Mouse (Mus musculus) adrenal gland (tissue): ENCODE data around the gene Ezr.
"Not testable (repeated sequence)": the region's sequence is repeated elsewhere in the genome, so short reads cannot be mapped to it uniquely, and the experiment has no call there.

Source experiments
- intact Hi-C: fragments of 180-260 bp; cut with DNase I; formaldehyde crosslinking; loops from one replicate; pipeline ENCODE4 v1.15.1; 2025

Gene Ezr

GRCm38 (mm10) chr17:6729244-6729742 lies 53.3 kb downstream of the Ezr start:
- intact Hi-C loops = no loop called here

- intact Hi-C loops = no loop called here
Observed at GRCm38 (mm10) chr17:6727996-6728610, 54.5 kb downstream of the Ezr start.

GRCm38 (mm10) chr17:6713944-6714343 lies 68.6 kb downstream of the Ezr start:
- intact Hi-C loops = not testable (repeated sequence)

- intact Hi-C loops = not testable (repeated sequence)
Observed at GRCm38 (mm10) chr17:6713483-6713882, 69.1 kb downstream of the Ezr start.

- intact Hi-C loops = not testable (repeated sequence)
Observed at GRCm38 (mm10) chr17:6708194-6708593, 74.4 kb downstream of the Ezr start.

GRCm38 (mm10) chr17:6707422-6707821 lies 75.2 kb downstream of the Ezr start:
- intact Hi-C loops = not testable (repeated sequence)

GRCm38 (mm10) chr17:6706448-6706847 lies 76.1 kb downstream of the Ezr start:
- intact Hi-C loops = not testable (repeated sequence)

GRCm38 (mm10) chr17:6703381-6704270 lies 79.0 kb downstream of the Ezr start:
- intact Hi-C loops = not testable (repeated sequence)

- intact Hi-C loops = not testable (repeated sequence)
Observed at GRCm38 (mm10) chr17:6702625-6703221, 79.9 kb downstream of the Ezr start.

GRCm38 (mm10) chr17:6700077-6700476 lies 82.5 kb downstream of the Ezr start:
- intact Hi-C loops = not testable (repeated sequence)

- intact Hi-C loops = not testable (repeated sequence)
Observed at GRCm38 (mm10) chr17:6699502-6699901, 83.1 kb downstream of the Ezr start.

- intact Hi-C loops = not testable (repeated sequence)
Observed at GRCm38 (mm10) chr17:6697224-6697775, 85.3 kb downstream of the Ezr start.

- intact Hi-C loops = not testable (repeated sequence)
Observed at GRCm38 (mm10) chr17:6696521-6696920, 86.1 kb downstream of the Ezr start.

- intact Hi-C loops = not testable (repeated sequence)
Observed at GRCm38 (mm10) chr17:6695712-6696111, 86.9 kb downstream of the Ezr start.

- intact Hi-C loops = not testable (repeated sequence)
Observed at GRCm38 (mm10) chr17:6691596-6691995, 91.0 kb downstream of the Ezr start.

- intact Hi-C loops = not testable (repeated sequence)
Observed at GRCm38 (mm10) chr17:6689344-6689743, 93.2 kb downstream of the Ezr start.
